Mouse (Mus musculus): ENCODE data around the gene Fam149b. TPM values are rescaled to one million over a fixed set of nuclear protein-coding genes. Genes with fewer than 3 reads are reported as not detected.

Gene Fam149b
- polyA plus RNA-seq, 2 experiments = 6.8 to 7.4 TPM

GRCm38 (mm10) chr14:20328474-20328873 is 19.5 kb upstream of the Fam149b start:
- WGBS (ENCODE audit: insufficient replicate concordance) = 76% methylated on average over 9 of the region's 9 CpGs
- Histone ChIP-seq H3K9ac (replicated peaks) (no peak overlapping the region), H3K9me3 (ENCODE audit: control insufficient read depth, low read length) (no peaks in the 10 kb centered on the region), H3K27ac (no peak overlapping the region), H3K36me3 (replicated peaks; ENCODE audit: control insufficient read depth, insufficient read depth, low read depth) (peaks cover 25% of the 10 kb centered on the region), H3K27me3 (ENCODE audit: control insufficient read depth, insufficient read depth, low read length) (no peaks in the 10 kb centered on the region), H3K4me2 (ENCODE audit: low read depth) (no peak overlapping the region), H3K4me1 (replicated peaks; ENCODE audit: control insufficient read depth in 2 of 2, insufficient read depth in 2 of 2, low read length in 1 of 2) (no peaks in the 10 kb centered on the region), H3K4me3 (ENCODE audit: insufficient read depth in 1 of 2, low read depth in 2 of 2, low read length in 2 of 2) (no peak overlapping the region)
- no peak for ATAC-seq (ENCODE audit: insufficient read depth)
- TF ChIP-seq CTCF (IDR thresholded peaks at IDR 0.05; ENCODE audit: low read depth) (peak; percentile 69), EP300 (IDR thresholded peaks at IDR 0.05; ENCODE audit: low read depth) (no peak)
- no peak for DNase-seq (ENCODE audit: low read depth in 3 of 3, low spot score in 3 of 3)

GRCm38 (mm10) chr14:20331316-20331715 is 16.6 kb upstream of the Fam149b start:
- Histone ChIP-seq H3K27ac (no peak overlapping the region), H3K9ac (replicated peaks) (no peak overlapping the region), H3K9me3 (ENCODE audit: control insufficient read depth, low read length) (no peaks in the 10 kb centered on the region), H3K27me3 (ENCODE audit: control insufficient read depth, insufficient read depth, low read length) (no peaks in the 10 kb centered on the region), H3K4me1 (replicated peaks; ENCODE audit: control insufficient read depth in 2 of 2, insufficient read depth in 2 of 2, low read length in 1 of 2) (no peaks in the 10 kb centered on the region), H3K4me3 (ENCODE audit: insufficient read depth in 1 of 2, low read depth in 2 of 2, low read length in 2 of 2) (no peak overlapping the region), H3K36me3 (replicated peaks; ENCODE audit: control insufficient read depth, insufficient read depth, low read depth) (peaks cover 26% of the 10 kb centered on the region), H3K4me2 (ENCODE audit: low read depth) (no peak overlapping the region)
- ATAC-seq (ENCODE audit: insufficient read depth) (no peak), DNase-seq (ENCODE audit: low read depth in 3 of 3, low spot score in 3 of 3) (no peak)
- TF ChIP-seq CTCF (IDR thresholded peaks at IDR 0.05; ENCODE audit: low read depth) = no peak
- 69% methylated on average over 4 of the region's 4 CpGs for WGBS (ENCODE audit: insufficient replicate concordance)

- no peaks in the 10 kb centered on the region for H3K4me1 ChIP-seq (replicated peaks; ENCODE audit: control insufficient read depth in 2 of 2, insufficient read depth in 2 of 2, low read length in 1 of 2)
- H3K27ac ChIP-seq = no peak overlapping the region
- WGBS (ENCODE audit: insufficient replicate concordance) = 73% methylated on average over 5 of the region's 5 CpGs
- DNase-seq (ENCODE audit: low read depth in 3 of 3, low spot score in 3 of 3) (no peak), ATAC-seq (ENCODE audit: insufficient read depth) (no peak)
- H3K27me3 ChIP-seq (ENCODE audit: control insufficient read depth, insufficient read depth, low read length) = no peaks in the 10 kb centered on the region
- H3K4me2 ChIP-seq (ENCODE audit: low read depth) = no peak overlapping the region
- peaks cover 17% of the 10 kb centered on the region for H3K36me3 ChIP-seq (replicated peaks; ENCODE audit: control insufficient read depth, insufficient read depth, low read depth)
- no peak for TF ChIP-seq EP300 (IDR thresholded peaks at IDR 0.05; ENCODE audit: low read depth)
- no peaks in the 10 kb centered on the region for H3K9me3 ChIP-seq (ENCODE audit: control insufficient read depth, low read length)
- H3K9ac ChIP-seq (replicated peaks) = no peak overlapping the region
- H3K4me3 ChIP-seq (ENCODE audit: insufficient read depth in 1 of 2, low read depth in 2 of 2, low read length in 2 of 2) = no peak overlapping the region
Measured at GRCm38 (mm10) chr14:20339415-20339814, 8.5 kb upstream of the Fam149b start.

GRCm38 (mm10) chr14:20340149-20340548 is 7.8 kb upstream of the Fam149b start:
- no peak overlapping the region for H3K27ac ChIP-seq
- no peaks in the 10 kb centered on the region for H3K9me3 ChIP-seq (ENCODE audit: control insufficient read depth, low read length)
- DNase-seq (ENCODE audit: low read depth in 3 of 3, low spot score in 3 of 3) = peak in 2 of 3 experiments; percentile 28 to 40
- H3K36me3 ChIP-seq (replicated peaks; ENCODE audit: control insufficient read depth, insufficient read depth, low read depth) = peaks cover 17% of the 10 kb centered on the region
- H3K4me2 ChIP-seq (ENCODE audit: low read depth) = peak overlapping the region; percentile 49; the same call in 1 of the 2 replicates
- TF ChIP-seq CTCF (IDR thresholded peaks at IDR 0.05; ENCODE audit: low read depth) (peak; percentile 74), EP300 (IDR thresholded peaks at IDR 0.05; ENCODE audit: low read depth) (no peak)
- peaks cover 0 to 2% of the 10 kb centered on the region in 2 experiments; a peak in 2 of 4 replicates for H3K4me1 ChIP-seq (replicated peaks; ENCODE audit: control insufficient read depth in 2 of 2, insufficient read depth in 2 of 2, low read length in 1 of 2)
- WGBS (ENCODE audit: insufficient replicate concordance) = 80% methylated on average over 8 of the region's 8 CpGs
- H3K4me3 ChIP-seq (ENCODE audit: insufficient read depth in 1 of 2, low read depth in 2 of 2, low read length in 2 of 2) = no peak overlapping the region
- no peak overlapping the region for H3K9ac ChIP-seq (replicated peaks)
- no peak for ATAC-seq (ENCODE audit: insufficient read depth)
- H3K27me3 ChIP-seq (ENCODE audit: control insufficient read depth, insufficient read depth, low read length) = no peaks in the 10 kb centered on the region

- Histone ChIP-seq H3K36me3 (replicated peaks; ENCODE audit: control insufficient read depth, insufficient read depth, low read depth) (peaks cover 12% of the 10 kb centered on the region), H3K4me3 (ENCODE audit: insufficient read depth in 1 of 2, low read depth in 2 of 2, low read length in 2 of 2) (peak overlapping the region in 1 of 2 experiments; percentile 28; a peak in 2 of 4 replicates)
- peak in 1 of 3 experiments; percentile 51 for DNase-seq (ENCODE audit: low read depth in 3 of 3, low spot score in 3 of 3)
Measured at GRCm38 (mm10) chr14:20340866-20341265, 7.1 kb upstream of the Fam149b start.

More at GRCm38 (mm10) chr14:20340866-20341265, 7.1 kb upstream of the Fam149b start:
- no peak overlapping the region for H3K27ac ChIP-seq
- no peaks in the 10 kb centered on the region for H3K27me3 ChIP-seq (ENCODE audit: control insufficient read depth, insufficient read depth, low read length)
- no peaks in the 10 kb centered on the region for H3K9me3 ChIP-seq (ENCODE audit: control insufficient read depth, low read length)
- no peak for ATAC-seq (ENCODE audit: insufficient read depth)
- H3K4me1 ChIP-seq (replicated peaks; ENCODE audit: control insufficient read depth in 2 of 2, insufficient read depth in 2 of 2, low read length in 1 of 2) = peaks cover 0 to 5% of the 10 kb centered on the region in 2 experiments; a peak in 2 of 4 replicates
- 50% methylated on average over 7 of the region's 7 CpGs for WGBS (ENCODE audit: insufficient replicate concordance)
- no peak overlapping the region for H3K9ac ChIP-seq (replicated peaks)
- peak overlapping the region; percentile 49 for H3K4me2 ChIP-seq (ENCODE audit: low read depth)
- TF ChIP-seq EP300 (IDR thresholded peaks at IDR 0.05; ENCODE audit: low read depth) (no peak), CTCF (IDR thresholded peaks at IDR 0.05; ENCODE audit: low read depth) (no peak)
